Mouse (Mus musculus): ENCODE data around the gene Htr1f.

DNA sequence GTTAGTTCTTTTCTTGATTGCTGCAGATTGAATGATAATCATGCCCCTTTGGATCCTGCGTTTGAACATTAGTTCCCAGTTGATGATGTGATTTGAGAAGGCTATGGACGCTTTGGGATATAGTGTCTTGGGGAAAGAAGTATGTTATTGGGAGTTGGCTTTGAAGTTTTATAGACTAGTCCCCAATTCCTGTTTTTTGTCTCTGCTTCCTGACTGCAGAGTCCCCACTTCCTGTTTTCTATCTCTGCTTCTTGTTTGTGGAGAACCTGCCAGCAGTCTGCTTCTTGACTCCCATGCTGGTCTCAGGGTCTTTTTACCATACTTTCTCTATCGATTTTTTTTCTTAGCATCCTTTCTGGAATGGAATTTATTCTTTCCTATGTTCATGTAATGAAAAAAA lies 22.2 kb upstream of the Htr1f start:
- no peak for TF ChIP-seq CTCF (IDR thresholded peaks at IDR 0.05; ENCODE audit: control insufficient read depth, insufficient read depth, insufficient replicate concordance, low read depth, low read length)
- TF ChIP-seq POLR2A (IDR thresholded peaks at IDR 0.05; ENCODE audit: control insufficient read depth, low read depth, low read length), result no peak
